Mouse (Mus musculus): Measurements from ENCODE around the gene Dus2.

- TF ChIP-seq CTCF (IDR thresholded peaks at IDR 0.05) (no peak), POLR2A (IDR thresholded peaks at IDR 0.05; ENCODE audit: insufficient read depth, low read depth, low read length) (no peak), EP300 (IDR thresholded peaks at IDR 0.05; ENCODE audit: insufficient read depth, low read depth, low read length) (no peak)
Measured at GRCm38 (mm10) chr8:106063046-106063445, 71.9 kb downstream of the Dus2 start.
